Mouse (Mus musculus) ES-E14 (cell line): Measurements from ENCODE around the gene Degs2.

Experiments used
- CHD2 ChIP-seq: IDR thresholded peaks from 2 replicates; pipeline ENCODE4 v1.6.1; 2014; ENCODE audit warnings: mild to moderate bottlenecking, low read depth, low read length, inconsistent platforms
- ZC3H11A ChIP-seq: IDR thresholded peaks from 2 replicates; pipeline ENCODE4 v1.6.1; 2012; ENCODE audit warnings: low read depth, mild to moderate bottlenecking, inconsistent platforms, low read length, borderline replicate concordance

- no peak for TF ChIP-seq ZC3H11A
- no peak for TF ChIP-seq CHD2
These were observed 64.7 kb downstream of the Degs2 start for GRCm38 (mm10) chr12:108637440-108637839.
